Mouse (Mus musculus) olfactory bulb, adult 2 months (tissue): ENCODE data around the gene Pxmp4. TPM values are rescaled to one million over a fixed set of nuclear protein-coding genes. Genes with fewer than 3 reads are reported as not detected.

ENCODE experiments used
- H3K27ac ChIP-seq: fragments of 200-500 bp; 2 replicates; pipeline ENCODE4 v1.5.1; 2012; ENCODE audit warnings: low read depth, low read length; ENCODE audit not compliant: insufficient read depth
- H3K4me1 ChIP-seq: fragments of 200-500 bp; 2 replicates; pipeline ENCODE4 v1.6.1; 2012; ENCODE audit warnings: low read length; ENCODE audit not compliant: control insufficient read depth, insufficient read depth
- H3K4me3 ChIP-seq: fragments of 200-500 bp; 2 replicates; pipeline ENCODE4 v1.5.1; 2012; ENCODE audit warnings: mild to moderate bottlenecking, low read depth, low read length, moderate library complexity; ENCODE audit not compliant: insufficient read depth
- CTCF ChIP-seq: fragments of 200-500 bp; IDR thresholded peaks from 2 replicates; pipeline ENCODE4 v1.5.1; 2012; ENCODE audit warnings: low read depth, mild to moderate bottlenecking, low read length, moderate library complexity; ENCODE audit not compliant: insufficient read depth
- POLR2A ChIP-seq: fragments of 200-500 bp; IDR thresholded peaks from 2 replicates; pipeline ENCODE4 v1.6.1; 2012; ENCODE audit warnings: mild to moderate bottlenecking, low read depth, low read length, moderate library complexity; ENCODE audit not compliant: insufficient read depth
- WGBS: fragments of 180-500 bp; shearing (Covaris S2); methylation state at CpG from one replicate; pipeline ENCODE4 v1.1.7; 2018; 5-methylcytosine and 5-hydroxymethylcytosine counted together
- polyA plus RNA-seq: library from polyadenylated mRNA; stranded (reverse); fragments of >200 nt; gene quantifications from 2 replicates; pipeline ENCODE4 v1.2.4, GENCODE M21; 2012; ENCODE audit warnings: low replicate concordance; ENCODE audit not compliant: missing spikeins, insufficient read depth, insufficient read length

Pxmp4 gene
- polyA plus RNA-seq, 1 experiment = not detected

- Histone ChIP-seq H3K4me3 (0 out of 2 replicates have a peak overlapping the region, but pooled peaks have one; percentile 10), H3K27ac (no peak overlapping the region; the same call in 1 of the 2 replicates), H3K4me1 (peaks cover 61% of the 10 kb centered on the region)
- TF ChIP-seq POLR2A (no peak), CTCF (peak; percentile 46; the same call in 1 of the 2 replicates)
- 13% methylated on average over 27 of the region's 27 CpGs for WGBS
These were observed 51.0 kb downstream of the Pxmp4 start for GRCm38 (mm10) chr2:154552424-154552907.

DNA sequence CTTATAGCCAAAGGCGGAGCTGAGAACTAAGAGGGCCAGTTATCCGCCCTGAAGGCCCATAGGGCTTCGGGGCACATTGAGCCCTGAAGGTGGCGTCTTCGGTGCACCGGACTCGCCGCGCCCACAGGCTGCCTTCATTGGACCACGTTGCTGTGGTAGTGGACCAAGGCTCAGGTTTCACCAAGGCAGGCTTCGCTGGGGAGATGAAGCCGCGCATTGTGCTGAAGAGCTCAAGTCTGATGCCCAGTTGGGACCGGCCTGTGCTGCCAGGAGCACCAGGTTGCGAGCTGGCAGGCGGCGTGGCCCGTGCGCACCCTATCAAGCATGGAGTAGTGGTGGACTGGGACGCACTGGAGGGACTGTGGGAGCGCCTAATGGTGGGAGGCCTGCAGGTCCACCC, 51.6 kb downstream of the Pxmp4 start:
- TF ChIP-seq CTCF = no peak
- TF ChIP-seq POLR2A = no peak
- Histone ChIP-seq H3K4me1 (peaks cover 58% of the 10 kb centered on the region), H3K27ac (no peak overlapping the region), H3K4me3 (no peak overlapping the region)
- WGBS = 59% methylated on average over 21 of the region's 21 CpGs

GRCm38 (mm10) chr2:154551476-154551875, 52.0 kb downstream of the Pxmp4 start, which contains the start of gene Actl10:
Actl10 (plus strand) TSS chr2:154551776.
- H3K4me1 ChIP-seq = peaks cover 55% of the 10 kb centered on the region
- 91% methylated on average over 4 of the region's 4 CpGs for WGBS
- 0 out of 2 replicates have a peak within 1 kb of the TSS, but pooled peaks have one; percentile 10 for H3K4me3 ChIP-seq
- TF ChIP-seq POLR2A (no peak), CTCF (no peak)
- H3K27ac ChIP-seq = no peak within 1 kb of the TSS; the same call in 1 of the 2 replicates

GRCm38 (mm10) chr2:154550937-154551336, 52.6 kb downstream of the Pxmp4 start:
- no peak overlapping the region for H3K4me3 ChIP-seq
- 56% methylated on average over 2 of the region's 2 CpGs for WGBS
- TF ChIP-seq POLR2A = no peak
- no peak for TF ChIP-seq CTCF
- H3K4me1 ChIP-seq = peaks cover 50% of the 10 kb centered on the region
- H3K27ac ChIP-seq = no peak overlapping the region

GRCm38 (mm10) chr2:154549886-154550189, 53.7 kb downstream of the Pxmp4 start:
- WGBS = 14% methylated on average over 20 of the region's 20 CpGs
- Histone ChIP-seq H3K4me3 (peak overlapping the region; percentile 28), H3K4me1 (peaks cover 44% of the 10 kb centered on the region), H3K27ac (no peak overlapping the region)
- TF ChIP-seq POLR2A (no peak; the same call in 1 of the 2 replicates), CTCF (0 out of 2 replicates have a peak, but pooled peaks have one; percentile 28)

- peak overlapping the region; percentile 28 for H3K4me3 ChIP-seq
- 11% methylated on average over 48 of the region's 48 CpGs for WGBS
These were observed 54.2 kb downstream of the Pxmp4 start for GRCm38 (mm10) chr2:154549127-154549885.

DNA sequence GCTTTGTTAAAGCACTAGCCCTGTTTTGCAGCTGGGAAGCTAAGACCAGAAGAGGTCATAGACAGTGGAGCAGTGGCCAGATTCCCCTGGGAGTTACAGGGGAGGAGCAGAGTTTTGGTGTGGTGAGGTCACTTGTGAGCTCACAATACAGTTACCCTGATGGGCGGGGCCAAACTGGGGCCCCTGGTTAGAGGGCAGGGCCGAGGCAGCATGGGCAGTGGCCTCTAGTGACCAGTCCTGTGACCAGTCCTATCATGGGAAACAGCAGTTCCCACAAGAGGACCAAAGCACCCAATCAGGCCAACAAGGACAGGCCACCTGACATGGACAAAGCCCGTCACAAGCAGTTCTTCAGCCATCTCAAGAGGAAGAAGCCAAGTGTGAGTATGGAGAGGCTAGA, 54.8 kb downstream of the Pxmp4 start:
- no peak overlapping the region for H3K27ac ChIP-seq
- TF ChIP-seq CTCF (no peak), POLR2A (no peak)
- WGBS = 71% methylated on average over 3 of the region's 3 CpGs
- peaks cover 46% of the 10 kb centered on the region for H3K4me1 ChIP-seq
- H3K4me3 ChIP-seq = no peak overlapping the region

More at GRCm38 (mm10) chr2:154549127-154549885, 54.2 kb downstream of the Pxmp4 start:
- Histone ChIP-seq H3K27ac (no peak overlapping the region), H3K4me1 (peaks cover 43% of the 10 kb centered on the region)
- TF ChIP-seq POLR2A (no peak; the same call in 1 of the 2 replicates), CTCF (no peak)

DNA sequence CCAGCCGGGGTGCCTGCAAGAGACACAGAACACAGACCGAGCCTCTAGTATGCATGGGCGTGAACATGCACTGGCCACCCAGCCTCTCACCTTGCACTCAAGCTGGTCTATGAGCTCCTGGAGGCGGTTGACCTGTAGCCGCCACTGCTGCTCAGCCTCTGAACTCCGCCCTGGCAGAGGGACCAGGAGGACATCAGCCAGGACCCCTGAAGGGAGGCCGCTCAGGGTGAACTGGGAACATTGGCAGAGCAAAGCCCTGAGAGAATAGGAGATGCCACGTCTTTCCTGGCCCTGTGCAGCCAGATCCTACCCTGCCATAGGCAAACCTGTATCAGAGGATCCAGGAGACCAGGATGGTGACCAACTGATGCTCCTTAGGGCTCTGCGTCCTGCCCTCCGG, 56.8 kb downstream of the Pxmp4 start, which contains the start of gene 1700003F12Rik:
Gene 1700003F12Rik (plus strand): TSS at position 375 of the 400 bp plus-strand sequence.
- TF ChIP-seq POLR2A (no peak), CTCF (no peak)
- H3K4me3 ChIP-seq = no peak within 1 kb of the TSS
- peaks cover 35% of the 10 kb centered on the region for H3K4me1 ChIP-seq
- 95% methylated on average over 10 of the region's 10 CpGs for WGBS
- no peak within 1 kb of the TSS for H3K27ac ChIP-seq

- Histone ChIP-seq H3K4me1 (peaks cover 18% of the 10 kb centered on the region), H3K27ac (peak overlapping the region; percentile 59), H3K4me3 (no peak overlapping the region)
- TF ChIP-seq CTCF (no peak), POLR2A (no peak)
- 52% methylated on average over 9 of the region's 9 CpGs for whole genome bisulfite sequencing
These were observed 59.8 kb downstream of the Pxmp4 start for GRCm38 (mm10) chr2:154543567-154544347.
